Mouse (Mus musculus) liver, embryonic 15.5 days (tissue): ENCODE measurements around the gene Adgrl3. TPM values are rescaled to one million over a fixed set of nuclear protein-coding genes. Genes with fewer than 3 reads are reported as not detected.

Experiments
- ATAC-seq: fragments of 200-750 bp; cut with Nextera tagmentation; 2 replicates; pipeline ENCODE4 v1.8.0; 2017; ENCODE audit warnings: moderate number of reproducible peaks, mild to moderate bottlenecking, moderate library complexity; ENCODE audit not compliant: insufficient read depth
- H3K27ac ChIP-seq: fragments of 300-500 bp; sonication (generic); replicated peaks from 2 replicates; pipeline ENCODE4 v1.5.1; 2015; ENCODE audit warnings: mild to moderate bottlenecking, inconsistent platforms
- H3K27me3 ChIP-seq: fragments of 300-500 bp; sonication (generic); 2 replicates; pipeline ENCODE4 v1.6.1; 2015; ENCODE audit warnings: mild to moderate bottlenecking, inconsistent platforms
- H3K36me3 ChIP-seq: fragments of 300-500 bp; sonication (generic); replicated peaks from 2 replicates; pipeline ENCODE4 v1.6.1; 2015; ENCODE audit warnings: moderate library complexity, mild to moderate bottlenecking, inconsistent platforms
- H3K4me1 ChIP-seq: fragments of 300-500 bp; sonication (generic); replicated peaks from 2 replicates; pipeline ENCODE4 v1.6.1; 2015; ENCODE audit warnings: inconsistent platforms
- H3K4me2 ChIP-seq: fragments of 300-500 bp; sonication (generic); 2 replicates; pipeline ENCODE4 v1.6.1; 2015; ENCODE audit warnings: moderate library complexity, mild to moderate bottlenecking, inconsistent platforms
- H3K4me3 ChIP-seq: fragments of 300-500 bp; sonication (generic); replicated peaks from 2 replicates; pipeline ENCODE4 v1.5.1; 2015; ENCODE audit warnings: mild to moderate bottlenecking, inconsistent platforms
- H3K9ac ChIP-seq: fragments of 300-500 bp; sonication (generic); 2 replicates; pipeline ENCODE4 v1.6.1; 2015; ENCODE audit warnings: moderate library complexity, mild to moderate bottlenecking, inconsistent platforms
- H3K9me3 ChIP-seq: fragments of 300-500 bp; sonication (generic); replicated peaks from 2 replicates; pipeline ENCODE4 v1.6.1; 2016; ENCODE audit warnings: inconsistent platforms
- WGBS: fragments of 180-500 bp; shearing (Covaris S2); methylation state at CpG from one replicate; pipeline ENCODE4 v1.1.7; 2015; ENCODE audit warnings: mixed read lengths; ENCODE audit not compliant: insufficient replicate concordance; 5-methylcytosine and 5-hydroxymethylcytosine counted together
- polyA plus RNA-seq: library from polyadenylated mRNA; unstranded; fragments of >200 nt; fragmentation: Nextera tagmentation; extraction: Ambion mirVana; gene quantifications from 2 replicates; pipeline ENCODE4 v1.2.1, GENCODE M21; 2015

Gene Adgrl3
- 0.56 and 0.84 TPM in 2 replicates for polyA plus RNA-seq

- peak within 1 kb of the TSS; percentile 65 for H3K4me2 ChIP-seq
- H3K4me1 ChIP-seq, result no peaks in the 10 kb centered on the region
- H3K27ac ChIP-seq, result no peak within 1 kb of the TSS
- H3K4me3 ChIP-seq, result peak within 1 kb of the TSS; percentile 51
- peaks cover 66% of the 10 kb centered on the region for H3K27me3 ChIP-seq
- no peaks in the 10 kb centered on the region for H3K9me3 ChIP-seq
- no peak within 1 kb of the TSS for H3K9ac ChIP-seq
- ATAC-seq, result no peak
- no peaks in the 10 kb centered on the region for H3K36me3 ChIP-seq
- under 1% methylated on average over 62 of the region's 70 CpGs for WGBS
Observed at GRCm38 (mm10) chr5:81019590-81020254, at the start of gene Adgrl3. Gene Adgrl3, plus strand, starts transcription at chr5:81020138.

- H3K4me3 ChIP-seq, result no peak overlapping the region
Observed at GRCm38 (mm10) chr5:81019166-81019565, 772 bp upstream of the Adgrl3 start.

GRCm38 (mm10) chr5:81020281-81021005 lies 505 bp downstream of the Adgrl3 start:
- Histone ChIP-seq H3K4me3 (peak overlapping the region; percentile 51), H3K36me3 (no peaks in the 10 kb centered on the region), H3K27ac (no peak overlapping the region), H3K9ac (no peak overlapping the region), H3K27me3 (peaks cover 68% of the 10 kb centered on the region), H3K4me1 (no peaks in the 10 kb centered on the region), H3K4me2 (peak overlapping the region; percentile 65), H3K9me3 (no peaks in the 10 kb centered on the region)
- under 1% methylated on average over 64 of the region's 67 CpGs for WGBS
- no peak for ATAC-seq

More at GRCm38 (mm10) chr5:81019166-81019565, 772 bp upstream of the Adgrl3 start:
- 9% methylated on average over 3 of the region's 3 CpGs for WGBS
- no peaks in the 10 kb centered on the region for H3K36me3 ChIP-seq
- H3K27ac ChIP-seq, result no peak overlapping the region
- peak overlapping the region; percentile 65 for H3K4me2 ChIP-seq
- ATAC-seq, result no peak
- H3K27me3 ChIP-seq, result peaks cover 60% of the 10 kb centered on the region
- no peaks in the 10 kb centered on the region for H3K4me1 ChIP-seq
- no peak overlapping the region for H3K9ac ChIP-seq
- no peaks in the 10 kb centered on the region for H3K9me3 ChIP-seq

- Histone ChIP-seq H3K27ac (no peak overlapping the region), H3K36me3 (no peaks in the 10 kb centered on the region), H3K27me3 (peaks cover 68% of the 10 kb centered on the region), H3K9me3 (no peaks in the 10 kb centered on the region), H3K4me2 (peak overlapping the region; percentile 65), H3K4me1 (no peaks in the 10 kb centered on the region), H3K9ac (no peak overlapping the region), H3K4me3 (peak overlapping the region; percentile 51)
- no peak for ATAC-seq
- WGBS, result 0% methylated on average over 6 of the region's 6 CpGs
Observed at GRCm38 (mm10) chr5:81021006-81021320, 1.0 kb downstream of the Adgrl3 start.

- no peaks in the 10 kb centered on the region for H3K9me3 ChIP-seq
- no peaks in the 10 kb centered on the region for H3K4me1 ChIP-seq
- H3K27ac ChIP-seq, result no peak overlapping the region
- 0 out of 2 replicates have a peak, but pooled peaks have one; percentile 25 for ATAC-seq
- peak overlapping the region; percentile 51 for H3K4me3 ChIP-seq
- WGBS, result 2% methylated on average over 39 of the region's 39 CpGs
- no peak overlapping the region for H3K9ac ChIP-seq
- H3K36me3 ChIP-seq, result no peaks in the 10 kb centered on the region
- peak overlapping the region; percentile 65 for H3K4me2 ChIP-seq
- H3K27me3 ChIP-seq, result peaks cover 68% of the 10 kb centered on the region
Observed at GRCm38 (mm10) chr5:81021331-81021863, 1.5 kb downstream of the Adgrl3 start.

- Histone ChIP-seq H3K9me3 (no peaks in the 10 kb centered on the region), H3K27ac (no peak overlapping the region), H3K27me3 (peaks cover 68% of the 10 kb centered on the region), H3K4me2 (peak overlapping the region; percentile 65), H3K4me3 (peak overlapping the region; percentile 51), H3K4me1 (no peaks in the 10 kb centered on the region), H3K36me3 (no peaks in the 10 kb centered on the region), H3K9ac (no peak overlapping the region)
- 3% methylated on average over 21 of the region's 21 CpGs for WGBS
- no peak for ATAC-seq
Observed at GRCm38 (mm10) chr5:81021864-81022305, 1.9 kb downstream of the Adgrl3 start.

GRCm38 (mm10) chr5:81022306-81023071 lies 2.6 kb downstream of the Adgrl3 start:
- WGBS, result 5% methylated on average over 24 of the region's 24 CpGs
- H3K36me3 ChIP-seq, result no peaks in the 10 kb centered on the region

GRCm38 (mm10) chr5:81023923-81024715 lies 4.2 kb downstream of the Adgrl3 start:
- Histone ChIP-seq H3K4me1 (no peaks in the 10 kb centered on the region), H3K9ac (no peak overlapping the region), H3K9me3 (no peaks in the 10 kb centered on the region), H3K36me3 (no peaks in the 10 kb centered on the region), H3K27ac (no peak overlapping the region), H3K27me3 (peaks cover 55% of the 10 kb centered on the region), H3K4me3 (no peak overlapping the region), H3K4me2 (no peak overlapping the region)
- no peak for ATAC-seq
- WGBS, result 50% methylated on average over 17 of the region's 17 CpGs

More at GRCm38 (mm10) chr5:81022306-81023071, 2.6 kb downstream of the Adgrl3 start:
- H3K4me2 ChIP-seq, result peak overlapping the region; percentile 65
- peak overlapping the region; percentile 51 for H3K4me3 ChIP-seq
- H3K27me3 ChIP-seq, result peaks cover 68% of the 10 kb centered on the region
- no peaks in the 10 kb centered on the region for H3K4me1 ChIP-seq
- no peaks in the 10 kb centered on the region for H3K9me3 ChIP-seq
- H3K27ac ChIP-seq, result no peak overlapping the region
- no peak for ATAC-seq
- H3K9ac ChIP-seq, result no peak overlapping the region

GRCm38 (mm10) chr5:81028875-81029274 lies 8.9 kb downstream of the Adgrl3 start:
- Histone ChIP-seq H3K4me1 (no peaks in the 10 kb centered on the region), H3K36me3 (no peaks in the 10 kb centered on the region), H3K4me3 (no peak overlapping the region), H3K4me2 (no peak overlapping the region), H3K9ac (no peak overlapping the region), H3K27me3 (peaks cover 10% of the 10 kb centered on the region), H3K9me3 (no peaks in the 10 kb centered on the region), H3K27ac (no peak overlapping the region)
- ATAC-seq, result no peak
- 37% methylated on average over 2 of the region's 2 CpGs for WGBS

GRCm38 (mm10) chr5:81037091-81037490 lies 17.2 kb downstream of the Adgrl3 start:
- no peaks in the 10 kb centered on the region for H3K4me1 ChIP-seq
- ATAC-seq, result no peak
- no peak overlapping the region for H3K4me3 ChIP-seq
- no peak overlapping the region for H3K9ac ChIP-seq
- no peaks in the 10 kb centered on the region for H3K9me3 ChIP-seq
- H3K4me2 ChIP-seq, result no peak overlapping the region
- no peaks in the 10 kb centered on the region for H3K27me3 ChIP-seq
- H3K27ac ChIP-seq, result no peak overlapping the region
- H3K36me3 ChIP-seq, result no peaks in the 10 kb centered on the region
